Mouse (Mus musculus): ENCODE results near the gene Prkn. TPM values are rescaled to one million over a fixed set of nuclear protein-coding genes. Genes with fewer than 3 reads are reported as not detected.

The Prkn gene
- total RNA-seq (2021), result 1 to 10 TPM; 8.7 to 9.2 TPM

DNA sequence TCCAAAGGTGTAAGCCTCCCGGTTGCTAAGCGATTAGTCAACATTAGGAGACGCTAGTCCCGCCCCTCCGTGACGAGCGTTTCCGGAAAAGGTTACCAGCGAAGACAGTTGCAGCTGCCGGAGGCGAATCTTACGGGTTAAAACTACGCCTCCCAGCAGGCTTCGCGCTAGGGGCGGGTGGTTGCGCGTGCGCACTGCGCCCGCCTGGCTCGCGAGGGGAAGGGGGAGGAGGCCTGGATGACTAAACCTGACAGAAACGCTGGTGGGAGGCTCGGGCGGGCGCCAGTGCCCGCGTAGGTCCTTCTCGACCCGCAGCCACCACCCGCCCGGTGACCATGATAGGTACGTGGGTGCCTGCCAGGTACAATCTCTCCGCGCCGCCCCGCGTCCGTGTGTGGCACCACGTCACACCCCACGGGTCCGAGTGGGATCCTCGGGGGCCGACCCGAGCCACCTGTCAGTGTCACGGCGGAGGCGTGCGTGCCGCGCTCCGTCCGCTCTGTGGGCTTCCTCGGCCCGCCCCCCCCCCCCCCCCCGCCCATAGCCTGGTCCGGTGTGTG lies at the start of gene Prkn, which contains the start of gene Pacrg:
Gene Prkn, plus strand, starts transcription at position 237 of the 560 bp plus-strand sequence.
Gene Pacrg, minus strand, starts transcription at position 164 of the 560 bp plus-strand sequence.
- intact Hi-C loops (cut with DNase I), result no loop called here
- DNase-seq (ENCODE audit: low spot score), result peak; percentile 96

DNA sequence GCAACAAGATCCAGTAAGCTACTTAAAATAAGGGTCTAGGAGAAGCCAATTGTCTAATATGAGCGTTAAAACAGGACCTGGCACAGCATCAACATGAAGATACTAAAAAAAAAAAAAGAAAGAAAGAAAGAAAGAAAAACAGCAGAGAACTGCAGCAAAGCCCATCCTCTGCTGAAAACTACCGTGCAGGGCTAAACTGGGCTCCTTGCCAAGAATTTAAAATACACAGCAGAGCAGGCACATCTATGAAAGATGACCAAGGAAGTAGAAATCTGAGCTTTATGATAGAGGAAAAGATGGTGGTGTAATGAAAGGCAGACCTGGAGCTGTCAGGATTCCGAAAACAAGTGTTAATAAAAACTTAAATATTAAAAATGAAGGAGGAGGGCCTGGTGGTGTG lies 48.5 kb upstream of the Prkn start:
- intact Hi-C loops (cut with DNase I), result no loop called here
- DNase-seq (ENCODE audit: low spot score), result no peak

DNA sequence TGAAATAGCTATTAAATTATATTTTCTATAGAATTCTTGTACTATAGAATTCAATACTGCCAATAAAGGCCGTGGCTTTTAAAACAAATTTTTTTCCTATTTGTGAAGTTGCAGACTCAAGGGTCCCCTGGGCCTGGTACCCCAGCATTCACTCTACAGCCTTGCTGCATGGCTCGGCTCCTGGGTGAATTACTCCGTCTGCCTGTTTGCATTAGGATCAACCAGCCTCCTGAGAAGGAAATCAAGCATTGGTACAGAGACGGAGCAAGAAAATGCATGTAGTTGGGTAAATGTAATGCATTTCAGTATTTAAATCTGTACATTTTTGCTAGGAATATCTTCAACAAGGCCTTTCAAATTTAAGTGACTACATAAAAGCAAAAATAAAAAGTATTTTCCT lies 33.5 kb upstream of the Prkn start:
- intact Hi-C loops (cut with DNase I), result no loop called here
- no peak for DNase-seq (ENCODE audit: low spot score)

DNA sequence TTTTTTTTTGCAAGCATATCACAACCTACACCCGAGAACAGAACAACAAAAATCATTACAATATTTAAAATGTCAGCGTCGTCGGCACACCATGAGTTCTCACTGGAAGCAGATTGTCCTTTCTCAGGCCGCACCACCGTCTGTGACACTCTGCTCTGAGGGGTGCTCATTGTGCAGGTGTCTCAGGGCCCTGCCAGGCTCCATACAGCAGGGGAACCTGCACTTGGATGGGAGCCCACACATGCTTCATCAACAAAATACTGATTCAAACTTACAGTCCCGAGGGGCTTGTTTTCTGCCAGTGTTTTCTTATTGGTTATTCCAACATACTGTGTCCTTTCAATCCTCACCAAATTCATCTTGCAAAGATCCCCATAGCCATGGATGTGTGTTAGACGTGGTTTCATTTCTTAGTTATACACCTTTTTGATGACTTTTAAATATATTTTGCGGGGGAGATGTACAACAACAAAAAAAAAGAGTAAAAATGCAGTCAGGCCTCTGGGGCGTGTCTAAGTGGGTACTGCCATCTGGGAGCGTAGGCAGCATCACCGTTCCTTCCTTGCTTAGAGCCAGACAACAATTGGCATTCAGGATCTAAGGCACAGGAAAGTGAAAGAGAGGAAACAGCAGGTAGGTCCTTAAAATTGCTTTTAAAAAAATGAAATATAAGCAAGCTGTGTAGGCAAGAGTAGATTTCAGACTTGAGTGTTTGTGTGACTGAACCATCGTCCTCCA lies 32.8 kb upstream of the Prkn start:
- intact Hi-C loops (cut with DNase I), result no loop called here
- no peak for DNase-seq (ENCODE audit: low spot score)

DNA sequence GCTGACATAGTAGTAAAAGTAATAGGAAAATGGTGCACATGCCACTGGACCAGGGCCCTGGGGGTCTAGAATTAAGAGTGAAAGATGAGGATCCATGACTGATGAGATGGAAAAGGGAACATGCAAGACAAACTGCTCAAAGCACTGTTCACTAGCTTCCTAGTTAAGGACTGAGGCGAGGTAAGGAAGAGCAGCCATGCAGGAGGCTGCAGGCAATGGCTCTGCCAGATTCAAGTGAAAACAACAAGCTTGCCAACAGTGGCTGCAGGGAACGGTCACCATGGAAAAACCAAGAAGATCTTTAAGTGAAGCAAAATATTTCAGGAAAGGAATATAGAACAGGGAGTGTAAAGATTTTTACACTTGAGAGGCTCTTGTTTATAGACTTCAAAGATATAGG lies 31.6 kb upstream of the Prkn start:
- no peak for DNase-seq (ENCODE audit: low spot score)
- intact Hi-C loops (cut with DNase I), result no loop called here

DNA sequence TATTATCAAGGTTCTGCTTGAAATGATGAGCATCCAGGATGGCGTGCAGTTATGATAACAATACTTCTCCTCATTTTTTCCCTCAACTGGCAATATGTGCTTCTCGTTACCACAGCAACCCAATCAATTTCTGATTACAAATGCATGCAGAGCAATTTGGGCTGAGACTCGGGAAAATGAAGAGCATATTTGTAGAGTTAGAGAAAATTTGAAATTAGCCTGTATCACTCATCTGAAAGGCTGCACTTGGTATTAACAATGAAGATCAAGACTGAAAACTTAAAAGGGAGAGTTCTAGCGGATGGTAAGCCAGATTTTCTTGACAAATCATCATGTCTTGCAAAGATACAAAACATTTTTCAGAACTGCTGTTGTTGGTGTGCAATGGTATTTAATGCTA lies 21.2 kb upstream of the Prkn start:
- intact Hi-C loops (cut with DNase I), result no loop called here
- no peak for DNase-seq (ENCODE audit: low spot score)

DNA sequence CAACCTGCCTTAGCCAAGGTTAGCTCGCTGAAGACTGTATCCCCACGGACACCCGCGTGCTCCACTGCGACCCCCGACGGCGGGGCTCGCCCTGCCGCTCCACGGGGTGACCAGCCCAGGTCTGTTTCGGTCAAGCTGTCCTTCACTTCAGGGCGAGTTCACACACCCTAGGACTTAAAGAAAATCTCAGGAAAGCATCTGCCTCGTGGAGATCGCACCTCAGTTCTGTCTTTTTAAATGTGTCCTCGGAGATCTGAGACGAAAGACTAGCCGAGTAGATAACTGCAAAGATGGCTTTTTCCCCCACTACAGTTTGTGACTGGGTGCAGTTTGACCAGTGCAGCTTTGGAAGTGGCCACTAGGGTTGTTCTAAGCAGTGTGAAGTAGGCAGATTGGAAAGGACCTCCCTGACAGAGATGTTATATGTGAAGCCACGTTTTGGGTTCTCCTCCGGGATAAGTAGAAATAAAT lies 582 bp downstream of the Prkn start:
- intact Hi-C loops (cut with DNase I), result no loop called here
- DNase-seq (ENCODE audit: low spot score), result peak; percentile 10

DNA sequence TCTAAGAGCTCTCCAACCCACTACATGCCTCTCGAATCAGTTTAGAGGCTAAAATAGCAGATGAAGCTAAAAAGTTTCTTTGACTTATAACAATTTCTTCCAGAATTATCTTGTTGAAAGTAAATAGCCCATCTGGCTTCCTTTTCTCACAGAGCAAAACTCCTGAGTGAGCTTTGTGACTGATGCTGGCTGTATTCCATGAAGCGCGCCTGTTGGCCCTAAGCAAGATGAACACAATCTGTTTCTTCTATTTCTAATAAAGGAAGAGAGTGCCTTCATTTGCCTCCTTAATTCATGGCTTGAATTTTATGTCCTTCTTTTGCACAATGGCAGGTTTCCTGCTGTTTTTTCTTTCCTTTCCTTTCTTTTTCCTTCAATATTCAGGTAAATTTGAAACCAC lies 14.0 kb downstream of the Prkn start:
- intact Hi-C loops (cut with DNase I), result no loop called here
- no peak for DNase-seq (ENCODE audit: low spot score)

DNA sequence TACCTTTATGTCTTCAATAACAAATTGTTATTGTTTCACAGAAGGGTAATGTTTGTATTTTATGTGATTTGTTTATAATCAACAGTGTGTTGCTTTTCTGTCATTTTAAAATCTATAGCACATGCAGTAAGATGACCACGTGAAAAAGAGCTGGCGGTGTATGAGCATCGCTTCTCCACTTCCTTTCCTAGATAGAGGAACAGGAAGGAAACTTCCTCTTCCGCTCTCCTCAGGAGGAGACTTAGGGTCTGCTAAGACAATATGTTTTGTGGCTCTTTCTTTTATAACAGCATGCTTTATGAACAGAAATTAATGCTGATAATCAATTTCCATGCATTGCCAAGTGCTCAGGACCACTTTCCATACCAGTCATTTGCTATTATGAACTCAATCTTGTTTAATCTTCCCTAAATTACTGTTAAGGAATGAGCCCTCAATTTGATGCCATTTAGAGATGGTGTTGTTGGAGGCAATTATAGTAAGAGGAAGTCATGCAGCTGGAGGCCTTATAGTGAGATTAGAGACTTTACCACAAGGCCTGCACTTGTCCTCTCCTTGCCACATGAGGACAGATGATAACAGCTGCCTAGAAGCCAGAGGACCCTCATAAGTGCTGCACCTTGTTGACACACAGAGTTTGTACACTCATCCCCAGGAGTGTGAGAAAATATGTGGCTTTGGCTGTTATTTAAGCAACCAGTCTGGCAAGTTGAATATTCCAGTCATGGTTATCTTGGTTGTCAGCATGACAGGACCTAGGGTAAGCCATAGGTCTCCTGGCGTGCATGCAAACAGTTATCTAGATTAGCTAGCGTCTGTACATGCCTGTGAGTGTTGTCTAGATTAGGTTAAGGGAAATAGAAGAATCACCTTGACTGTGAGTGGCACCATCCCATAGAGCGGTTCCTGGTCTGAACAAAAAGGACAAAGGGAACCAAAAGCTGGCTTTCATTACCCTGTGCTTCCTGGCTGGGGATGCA lies 34.3 kb downstream of the Prkn start:
- no peak for DNase-seq (ENCODE audit: low spot score)
- intact Hi-C loops (cut with DNase I), result no loop called here

DNA sequence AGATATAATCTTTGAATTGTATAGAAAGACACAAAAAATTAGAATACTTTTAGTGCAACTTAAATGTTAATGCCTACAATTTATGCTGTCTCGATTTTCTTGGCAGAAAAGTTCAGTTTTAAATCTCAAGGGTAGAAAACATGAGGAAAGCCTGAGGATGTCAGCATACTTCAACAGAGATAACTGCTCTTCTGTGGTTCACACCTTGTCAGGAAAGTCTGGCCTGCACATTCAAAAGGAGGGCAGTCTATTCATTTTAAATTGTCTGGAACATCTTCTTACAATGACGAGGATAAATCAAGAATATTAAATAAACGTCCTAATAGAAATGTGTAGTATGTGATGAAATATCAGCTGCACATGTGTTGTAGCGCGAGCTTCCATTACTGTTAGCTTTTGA lies 38.8 kb downstream of the Prkn start:
- intact Hi-C loops (cut with DNase I), result no loop called here
- DNase-seq (ENCODE audit: low spot score), result no peak

DNA sequence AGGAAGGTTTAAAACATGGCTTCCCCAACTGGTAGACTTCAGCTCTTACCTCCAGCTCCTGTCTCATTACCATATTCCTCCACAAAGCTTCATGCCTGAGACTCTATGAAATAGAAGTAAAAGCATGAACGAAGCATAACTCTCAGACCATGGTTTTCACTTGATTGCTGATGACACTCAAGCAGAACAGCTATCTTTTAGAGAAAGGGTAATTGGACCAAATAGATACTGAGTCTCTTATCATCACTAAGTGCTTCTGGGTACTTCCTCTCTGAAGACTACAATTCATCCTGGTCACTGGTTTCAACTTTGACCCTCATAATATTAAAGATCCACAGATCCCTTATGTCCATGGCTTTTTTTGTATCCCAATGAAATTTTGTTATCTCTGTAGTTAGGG lies 42.1 kb downstream of the Prkn start:
- DNase-seq (ENCODE audit: low spot score), result no peak
- intact Hi-C loops (cut with DNase I), result no loop called here

DNA sequence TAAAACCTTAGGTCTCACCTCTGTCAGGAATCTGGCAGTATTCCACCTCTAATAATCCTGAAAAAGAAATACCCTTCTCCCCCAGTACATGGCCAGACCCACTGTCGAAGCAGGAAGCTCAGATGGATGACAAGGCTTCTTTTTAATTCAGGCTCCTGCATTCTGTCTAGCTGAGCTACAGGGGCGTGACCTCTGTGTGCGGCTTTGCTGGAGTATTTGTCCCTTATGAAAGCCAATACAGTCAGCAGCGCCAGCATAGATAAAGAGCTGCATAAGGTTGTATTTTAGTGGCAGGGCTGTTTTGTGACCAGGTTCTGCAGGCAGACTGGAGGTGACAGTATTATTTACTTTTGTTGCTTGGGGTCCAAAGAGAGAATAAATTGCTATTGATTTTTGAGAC lies 47.7 kb downstream of the Prkn start:
- intact Hi-C loops (cut with DNase I), result no loop called here
- DNase-seq (ENCODE audit: low spot score), result no peak

DNA sequence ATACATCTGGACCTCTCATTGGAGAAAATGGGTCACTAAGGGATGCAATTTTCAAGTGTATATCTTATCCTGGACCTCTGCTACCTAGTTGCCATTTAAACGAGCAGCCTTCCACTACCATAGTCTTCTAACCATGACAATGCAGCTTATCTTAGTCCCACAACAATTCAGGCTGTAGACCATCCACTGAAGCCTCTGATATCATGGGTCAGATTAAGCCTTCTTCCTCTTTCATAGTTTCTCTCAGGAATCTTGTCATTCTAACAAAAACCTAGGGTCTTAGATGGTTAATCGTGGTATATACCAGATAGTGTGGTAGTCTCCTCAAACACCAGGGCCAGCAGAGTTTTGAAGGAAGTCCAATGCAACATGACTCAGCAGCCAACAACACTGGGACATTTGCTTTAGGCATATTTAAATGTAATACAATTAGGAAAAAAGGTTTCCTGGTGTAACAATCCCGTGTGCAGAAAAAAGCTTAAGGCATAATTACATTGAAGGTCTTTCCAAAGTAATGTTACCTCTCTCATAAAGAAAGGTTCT lies 61.6 kb downstream of the Prkn start:
- no peak for DNase-seq (ENCODE audit: low spot score)
- intact Hi-C loops (cut with DNase I), result no loop called here

DNA sequence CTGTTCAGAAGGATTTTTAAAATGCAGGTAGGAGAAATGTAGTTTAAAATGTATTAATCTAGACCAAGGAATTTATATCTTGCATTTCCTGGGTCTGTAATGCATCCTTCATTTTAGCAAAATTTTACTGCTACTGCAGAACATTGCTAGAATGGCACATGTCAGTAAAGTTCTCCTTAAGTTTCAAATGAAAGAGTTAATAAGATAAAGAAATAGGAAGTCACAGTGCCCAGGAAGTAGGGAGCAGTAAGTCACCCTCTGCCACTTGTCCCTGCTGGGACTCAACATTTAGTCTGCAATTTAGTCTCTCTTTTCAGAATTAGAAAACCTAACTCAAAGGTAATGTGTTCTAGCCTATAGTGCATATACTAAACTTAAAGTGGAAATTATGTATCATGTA lies 96.5 kb downstream of the Prkn start:
- DNase-seq (ENCODE audit: low spot score), result no peak
- intact Hi-C loops (cut with DNase I), result no loop called here

DNA sequence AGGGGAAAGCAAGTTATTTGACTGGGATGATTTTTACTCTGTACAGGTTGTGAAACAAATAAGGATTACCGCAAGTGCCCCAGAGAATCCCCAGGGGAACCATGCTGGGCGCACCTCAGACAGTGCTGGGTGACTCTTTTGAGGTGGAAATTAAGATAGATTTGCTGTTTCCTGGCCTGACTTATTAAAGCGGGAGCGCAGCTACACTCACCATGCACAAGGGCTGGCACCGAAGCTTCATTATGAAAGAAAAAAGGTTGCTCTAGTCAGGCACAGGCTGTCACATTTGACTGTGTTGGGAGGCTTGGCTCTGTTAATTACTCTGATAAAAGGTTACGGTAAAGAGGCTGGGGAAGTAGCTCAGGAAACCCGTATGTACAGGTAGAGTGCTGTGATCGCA lies 97.7 kb downstream of the Prkn start:
- DNase-seq (ENCODE audit: low spot score), result no peak
- intact Hi-C loops (cut with DNase I), result no loop called here

DNA sequence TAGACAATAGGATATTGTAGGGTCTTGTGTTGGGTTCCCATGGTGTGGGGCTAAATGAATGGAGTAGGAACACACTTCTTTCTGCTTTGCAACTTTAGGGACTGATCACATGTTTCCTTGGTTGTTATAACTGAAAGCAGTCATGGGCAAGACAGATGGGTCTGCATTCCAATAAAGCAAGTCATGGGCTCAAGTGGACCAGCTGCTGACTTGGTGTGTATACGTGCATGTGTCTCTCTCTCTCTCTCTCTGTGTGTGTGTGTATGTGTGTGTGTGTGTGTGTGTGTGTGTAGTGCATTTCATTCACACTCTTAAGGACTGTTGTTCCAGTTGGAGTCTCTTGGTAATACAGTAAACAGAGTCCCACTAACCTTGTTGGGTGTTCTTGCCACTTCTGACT lies 98.6 kb downstream of the Prkn start:
- intact Hi-C loops (cut with DNase I), result no loop called here
- no peak for DNase-seq (ENCODE audit: low spot score)

DNA sequence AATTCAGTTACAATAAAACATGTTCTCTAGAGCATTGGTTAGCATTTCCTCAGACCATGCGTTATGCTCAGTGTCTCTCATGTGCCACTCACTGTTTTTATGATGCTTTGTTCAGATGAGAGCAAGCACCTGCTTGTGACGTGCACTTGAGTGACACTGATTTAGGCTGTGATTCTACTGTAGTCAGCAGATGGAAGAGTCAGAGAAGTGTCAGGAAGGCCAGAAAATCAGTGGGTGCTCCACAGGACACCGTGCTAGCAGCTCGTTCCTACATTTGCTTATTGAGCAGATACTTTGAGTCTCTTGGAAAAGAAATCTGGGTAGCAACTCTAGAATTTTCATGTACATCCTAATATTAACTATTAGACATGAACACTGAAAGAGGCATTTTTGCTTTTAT lies 106.4 kb downstream of the Prkn start:
- intact Hi-C loops (cut with DNase I), result no loop called here

DNA sequence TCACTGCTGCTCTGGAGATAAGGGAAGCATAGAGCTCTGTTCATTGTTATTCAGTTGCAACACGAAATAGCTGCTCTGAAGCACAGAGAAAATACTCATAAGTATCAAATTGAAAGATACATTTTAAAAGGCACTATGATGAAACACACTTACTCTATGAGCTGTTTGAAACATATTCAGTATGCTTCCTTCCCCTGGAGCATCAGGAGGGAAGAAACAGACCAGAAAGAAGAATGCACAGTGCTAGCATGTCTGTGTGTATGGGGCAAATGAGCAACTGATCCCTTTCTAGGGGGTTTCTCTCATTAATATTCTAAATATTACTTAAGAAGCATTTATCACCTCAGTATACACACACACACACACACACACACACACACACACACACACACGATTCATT lies 107.4 kb downstream of the Prkn start:
- intact Hi-C loops (cut with DNase I), result no loop called here
- DNase-seq (ENCODE audit: low spot score), result no peak

More for the DNA sequence above, 106.4 kb downstream of the Prkn start:
- no peak for DNase-seq (ENCODE audit: low spot score)

DNA sequence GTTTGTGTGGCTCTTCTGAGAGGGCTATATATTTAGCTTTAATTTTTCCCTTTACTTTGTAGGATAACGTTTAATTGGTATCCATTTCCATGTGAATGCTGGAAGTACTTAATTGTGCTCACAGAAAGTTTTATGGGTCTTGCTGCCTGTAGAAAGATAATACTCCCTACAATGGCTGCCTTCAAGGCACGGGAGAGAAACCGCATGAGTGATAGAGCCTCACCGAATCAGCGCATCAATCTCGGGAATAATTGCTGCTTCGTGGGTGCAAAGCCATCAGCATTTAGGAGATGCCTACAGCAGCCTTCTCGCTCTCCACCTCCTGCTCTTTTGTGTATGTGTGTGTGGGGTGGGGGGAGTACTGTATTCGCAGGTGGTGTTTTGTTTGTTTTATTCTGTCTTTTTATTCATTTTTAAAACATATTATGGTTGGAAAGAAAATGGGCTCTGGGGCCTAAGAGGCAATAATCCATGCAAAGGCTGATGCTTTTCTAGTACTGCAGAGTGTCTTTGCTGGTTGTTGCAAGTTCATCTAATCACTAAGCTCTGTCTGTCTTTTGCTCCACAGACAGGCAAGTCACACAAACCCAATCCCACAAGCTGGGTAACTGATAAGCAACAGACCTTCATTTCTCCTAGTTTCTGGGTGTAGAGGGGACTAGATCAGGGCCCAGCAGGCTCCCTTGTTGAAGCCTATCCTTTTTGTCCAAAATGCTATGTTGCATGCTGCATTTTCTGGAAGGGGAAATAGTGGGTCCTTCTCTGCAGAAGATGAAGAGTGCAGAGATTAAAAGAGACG lies 119.1 kb downstream of the Prkn start:
- intact Hi-C loops (cut with DNase I), result no loop called here
- no peak for DNase-seq (ENCODE audit: low spot score)

DNA sequence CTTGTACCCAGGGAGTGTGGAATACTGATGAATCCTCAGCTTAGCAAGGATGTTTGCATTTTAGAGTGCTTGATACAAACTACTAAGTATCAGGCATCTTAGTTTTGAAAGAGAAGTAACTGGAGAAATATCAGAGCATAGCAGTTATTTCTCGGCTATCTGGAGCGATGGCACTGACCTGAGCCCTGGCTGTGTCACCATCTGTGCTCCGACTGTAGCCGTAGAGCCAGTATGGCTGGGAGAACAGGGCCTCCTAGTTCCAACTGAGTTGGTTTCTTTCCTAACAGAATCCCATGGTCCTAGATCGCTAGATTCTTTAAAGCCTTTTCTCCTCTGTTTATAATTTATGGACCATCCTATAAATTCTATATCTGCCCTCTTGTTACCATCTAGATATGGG lies 122.0 kb downstream of the Prkn start:
- no peak for DNase-seq (ENCODE audit: low spot score)
- intact Hi-C loops (cut with DNase I), result no loop called here

Data from heart, postnatal 25 days (tissue).